ENCODE assay signal across 15 mouse cellular contexts in genomic region chr9:21762135-21762534, GRCm38 (mm10). TPM values are rescaled to one million over a fixed set of nuclear protein-coding genes. Genes with fewer than 3 reads are reported as not detected.
A peak's percentile ranks its signal among the peaks of the same experiment; 100 is the strongest.
DNase-seq lines count a peak whose midpoint lies in the region; ATAC-seq and TF ChIP-seq lines count a peak whose summit lies in the region.
"Had no signal": no experiment of that assay in that cellular context is flagged by ENCODE, and none has a peak within 500 bp of the region (broad histone marks: within the 10 kb centered on the region; RNA-seq: fewer than 3 reads in every experiment).

No protein-coding gene starts in this region.

- intact Hi-C loops in heart, adult 2 months (cut with DNase I): no loop called here

- no peak for TF ChIP-seq CTCF in heart, adult 2 months (IDR thresholded peaks at IDR 0.05)

- H3K36me3 ChIP-seq in heart, adult 2 months (ENCODE audit: control insufficient read depth, insufficient read depth, low read length): peaks cover under 1% of the 10 kb centered on the region; the same call in 1 of the 2 replicates
- 0 out of 2 replicates have a peak, but pooled peaks cover 4% of the 10 kb centered on the region for H3K36me3 ChIP-seq in heart, embryonic 16.5 days (ENCODE audit: control insufficient read depth, insufficient read depth)
- H3K36me3 ChIP-seq in midbrain, embryonic 15.5 days (replicated peaks): no peaks in the 10 kb centered on the region
- H3K36me3 ChIP-seq in forebrain, embryonic 12.5 days (replicated peaks): peaks cover 7% of the 10 kb centered on the region
- H3K36me3 ChIP-seq: forebrain, embryonic 15.5 days had no signal

- H3K27ac ChIP-seq in heart, adult 2 months: peak overlapping the region; percentile 56
- peak overlapping the region; percentile 81 for H3K27ac ChIP-seq in heart, embryonic 16.5 days (ENCODE audit: low read length)
- H3K27ac ChIP-seq in midbrain, embryonic 15.5 days: no peak overlapping the region
- no peak overlapping the region for H3K27ac ChIP-seq in forebrain, embryonic 12.5 days
- H3K27ac ChIP-seq: embryonic facial prominence, embryonic 13.5 days; forebrain, embryonic 15.5 days; layer of hippocampus, adult 2 months; limb, embryonic 10.5 days had no signal

- no peaks in the 10 kb centered on the region for H3K27me3 ChIP-seq in heart, adult 2 months (ENCODE audit: control insufficient read depth, insufficient read depth, low read length)
- no peaks in the 10 kb centered on the region for H3K27me3 ChIP-seq in heart, embryonic 16.5 days (ENCODE audit: control insufficient read depth, insufficient read depth, low read length)
- no peaks in the 10 kb centered on the region for H3K27me3 ChIP-seq in midbrain, embryonic 15.5 days (replicated peaks)
- no peaks in the 10 kb centered on the region for H3K27me3 ChIP-seq in forebrain, embryonic 12.5 days
- H3K27me3 ChIP-seq: embryonic facial prominence, embryonic 13.5 days; forebrain, embryonic 15.5 days had no signal

- ATAC-seq in heart, embryonic 16.5 days (replicated peaks; ENCODE audit: extremely low read depth, insufficient read depth, low FRiP score): peak; percentile 18; the same call in 1 of the 2 replicates
- no peak for ATAC-seq in midbrain, embryonic 15.5 days (replicated peaks)
- ATAC-seq in forebrain, embryonic 12.5 days (ENCODE audit: low FRiP score): no peak
- ATAC-seq: forebrain, embryonic 15.5 days had no signal

- no peak overlapping the region for H3K9ac ChIP-seq in heart, adult 2 months (ENCODE audit: low read depth, low read length)
- H3K9ac ChIP-seq in heart, embryonic 16.5 days (ENCODE audit: low read length): no peak overlapping the region
- H3K9ac ChIP-seq in midbrain, embryonic 15.5 days: no peak overlapping the region
- no peak overlapping the region for H3K9ac ChIP-seq in forebrain, embryonic 12.5 days
- H3K9ac ChIP-seq: embryonic facial prominence, embryonic 13.5 days; forebrain, embryonic 15.5 days had no signal

- DNase-seq in heart, adult 2 months: peak in 1 of 2 experiments; percentile 73
- DNase-seq in heart, adult 8-10 months (ENCODE audit: low spot score): no peak
- DNase-seq in ZHBTc4 (ENCODE audit: low read depth, low spot score): peak; percentile 94
- peak; percentile 82 for DNase-seq in lung, postnatal 25 days (ENCODE audit: low spot score)
- no peak for DNase-seq in gastrocnemius, postnatal 4 days (ENCODE audit: low spot score in 2 of 2)
- DNase-seq: cerebellum, adult 8-10 months; kidney, adult 11 months had no signal

- no peaks in the 10 kb centered on the region for H3K79me2 ChIP-seq in heart, adult 2 months (replicated peaks; ENCODE audit: control insufficient read depth, insufficient read depth, low read length)

- no peak overlapping the region for H3K4me3 ChIP-seq in heart, adult 2 months
- no peak overlapping the region for H3K4me3 ChIP-seq in heart, embryonic 16.5 days (ENCODE audit: low read length)
- H3K4me3 ChIP-seq in midbrain, embryonic 15.5 days: no peak overlapping the region
- H3K4me3 ChIP-seq in forebrain, embryonic 12.5 days (replicated peaks): no peak overlapping the region
- H3K4me3 ChIP-seq: embryonic facial prominence, embryonic 13.5 days; forebrain, embryonic 15.5 days; layer of hippocampus, adult 2 months; limb, embryonic 10.5 days had no signal

- no peaks in the 10 kb centered on the region for H3K9me3 ChIP-seq in heart, embryonic 16.5 days (replicated peaks; ENCODE audit: control insufficient read depth, low read length)
- no peaks in the 10 kb centered on the region for H3K9me3 ChIP-seq in midbrain, embryonic 15.5 days
- no peaks in the 10 kb centered on the region for H3K9me3 ChIP-seq in forebrain, embryonic 12.5 days
- H3K9me3 ChIP-seq: embryonic facial prominence, embryonic 13.5 days; forebrain, embryonic 15.5 days; limb, embryonic 10.5 days had no signal

- peaks cover 5% of the 10 kb centered on the region for H3K4me1 ChIP-seq in heart, adult 2 months (ENCODE audit: control insufficient read depth, insufficient read depth, low read length)
- peaks cover 31% of the 10 kb centered on the region for H3K4me1 ChIP-seq in heart, embryonic 16.5 days (ENCODE audit: control insufficient read depth, insufficient read depth, low read length)
- peaks cover 10% of the 10 kb centered on the region for H3K4me1 ChIP-seq in midbrain, embryonic 15.5 days
- peaks cover 14% of the 10 kb centered on the region for H3K4me1 ChIP-seq in forebrain, embryonic 12.5 days

- TF ChIP-seq EP300 in heart, adult 2 months (IDR thresholded peaks at IDR 0.05; ENCODE audit: insufficient read depth, low read depth, low read length): peak; percentile 80; the same call in 1 of the 2 replicates

- TF ChIP-seq POLR2A in heart, adult 2 months (IDR thresholded peaks at IDR 0.05; ENCODE audit: insufficient read depth, low read depth, low read length): no peak; the same call in 1 of the 2 replicates

- no peak overlapping the region for H3K4me2 ChIP-seq in heart, embryonic 16.5 days (ENCODE audit: low read depth, low read length)
- H3K4me2 ChIP-seq in midbrain, embryonic 15.5 days: no peak overlapping the region
- no peak overlapping the region for H3K4me2 ChIP-seq in forebrain, embryonic 12.5 days
- H3K4me2 ChIP-seq: embryonic facial prominence, embryonic 13.5 days; forebrain, embryonic 15.5 days had no signal

RNA-seq across cellular contexts. Expression of gene Spc24, which starts 2.0 kb away (rescaled TPM):
- 1 to 10 TPM; 5.1 to 6.8 TPM for total RNA-seq in heart, adult 2 months (2021)
- polyA plus RNA-seq in heart, adult 2 months (2012; rRNA removed): 6.0 and 6.2 TPM in 2 replicates
- total RNA-seq in heart, adult 8-10 months (2022): 1 to 10 TPM; 5.6 to 8.6 (median 7.7) TPM
- 91.4 and 93.2 TPM in 2 replicates for polyA plus RNA-seq in heart, embryonic 16.5 days (2015; fragmentation: Nextera tagmentation; extraction: Ambion mirVana)
- 15.7 and 17.8 TPM in 2 replicates for polyA plus RNA-seq in midbrain, embryonic 15.5 days (2015; fragmentation: Nextera tagmentation; extraction: Ambion mirVana)
- polyA plus RNA-seq in forebrain, embryonic 12.5 days (2016; fragmentation: Nextera tagmentation; extraction: Ambion mirVana): 112 and 118 TPM in 2 replicates
- total RNA-seq in gastrocnemius, postnatal 4 days (2021): 10 to 100 TPM; 10.8 to 14.2 TPM

RNA-seq across cellular contexts. Expression of gene Kank2, which starts 36.4 kb away (rescaled TPM):
- total RNA-seq in heart, adult 2 months (2021): 10 to 100 TPM; 57.3 to 62.9 TPM
- polyA plus RNA-seq in heart, adult 2 months (2012; rRNA removed): 45.3 and 52.7 TPM in 2 replicates
- 10 to 100 TPM; 64.2 to 67.2 (median 65.6) TPM for total RNA-seq in heart, adult 8-10 months (2022)
- polyA plus RNA-seq in heart, embryonic 16.5 days (2015; fragmentation: Nextera tagmentation; extraction: Ambion mirVana): 16.6 and 21.8 TPM in 2 replicates
- 5.8 TPM in 2 replicates for polyA plus RNA-seq in midbrain, embryonic 15.5 days (2015; fragmentation: Nextera tagmentation; extraction: Ambion mirVana)
- polyA plus RNA-seq in forebrain, embryonic 12.5 days (2016; fragmentation: Nextera tagmentation; extraction: Ambion mirVana): 6.1 and 6.2 TPM in 2 replicates
- 10 to 100 TPM; 48.1 to 49.1 TPM for total RNA-seq in gastrocnemius, postnatal 4 days (2021)
- total RNA-seq: monocyte, adult 5-6 weeks had no signal

RNA-seq across cellular contexts. Expression of gene Ldlr, which starts 38.9 kb away (rescaled TPM):
- 1 to 10 TPM; 3.4 to 4.2 TPM for total RNA-seq in heart, adult 2 months (2021)
- polyA plus RNA-seq in heart, adult 2 months (2012; rRNA removed): 7.2 and 10.2 TPM in 2 replicates
- 1 to 10 TPM; 2.3 to 3.8 (median 3.0) TPM for total RNA-seq in heart, adult 8-10 months (2022)
- 17.7 and 19.1 TPM in 2 replicates for polyA plus RNA-seq in heart, embryonic 16.5 days (2015; fragmentation: Nextera tagmentation; extraction: Ambion mirVana)
- 15.8 and 15.9 TPM in 2 replicates for polyA plus RNA-seq in midbrain, embryonic 15.5 days (2015; fragmentation: Nextera tagmentation; extraction: Ambion mirVana)
- polyA plus RNA-seq in forebrain, embryonic 12.5 days (2016; fragmentation: Nextera tagmentation; extraction: Ambion mirVana): 34.1 and 40.3 TPM in 2 replicates
- 10 to 100 TPM; 25.6 to 37.2 TPM for total RNA-seq in gastrocnemius, postnatal 4 days (2021)

Comparison
In these comparisons a context has a peak if more than half of its experiments do, and no peak if none do; other contexts are left out.
1. DNase-seq: peak in ZHBTc4 (single experiment) and lung, postnatal 25 days (single experiment); none in heart, adult 8-10 months (single experiment) and gastrocnemius, postnatal 4 days (0 of 2).
2. H3K27ac ChIP-seq: peak in heart, adult 2 months (single experiment) and heart, embryonic 16.5 days (single experiment); none in midbrain, embryonic 15.5 days (single experiment) and forebrain, embryonic 12.5 days (single experiment).